Mouse (Mus musculus): ENCODE measurements around the gene Rps6kb1. TPM values are rescaled to one million over a fixed set of nuclear protein-coding genes. Genes with fewer than 3 reads are reported as not detected.

Gene Rps6kb1
- polyA plus RNA-seq, 1 experiment from 2014 or later, result 56.1 TPM

MicroRNAs encoded within 50 kb of the gene (microRNA counts, 519-probe panel; counts per million panel counts)
- 6,261 counts per million, percentile 67 among the panel's probes with 10 or more counts for microRNA mmu-miR-21

Small RNA genes lying within 50 kb of the gene (microRNA-seq; reads per million reads assigned to microRNA genes)
- gene Mir21a, result 8,366 reads per million, percentile 94 among the genes with 10 or more reads in this experiment

Other genes starting within 250 kb of the Rps6kb1 start
- 14.3 and 14.9 TPM in 2 replicates for gene Med13, start 187.2 kb downstream of the Rps6kb1 start, polyA plus RNA-seq (2014; fragmentation: Nextera tagmentation; extraction: Ambion mirVana)
- 33.0 and 39.0 TPM in 2 replicates for gene Rnft1, start 60.1 kb downstream of the Rps6kb1 start, polyA plus RNA-seq (2014; fragmentation: Nextera tagmentation; extraction: Ambion mirVana)
- 11.3 and 13.4 TPM in 2 replicates for gene Tubd1, start 186 bp upstream of the Rps6kb1 start, polyA plus RNA-seq (2014; fragmentation: Nextera tagmentation; extraction: Ambion mirVana)
- 139 and 141 TPM in 2 replicates for gene Vmp1, start 139.0 kb upstream of the Rps6kb1 start, polyA plus RNA-seq (2014; fragmentation: Nextera tagmentation; extraction: Ambion mirVana)
- gene Ptrh2, start 139.2 kb upstream of the Rps6kb1 start, polyA plus RNA-seq (2014; fragmentation: Nextera tagmentation; extraction: Ambion mirVana), result 38.6 and 41.1 TPM in 2 replicates
- 128 and 200 TPM in 2 replicates for gene Cltc, start 212.8 kb upstream of the Rps6kb1 start, polyA plus RNA-seq (2014; fragmentation: Nextera tagmentation; extraction: Ambion mirVana)